Mouse (Mus musculus) WW6 (cell line): ENCODE results near the gene Ano4.

Experiments
- DNase-seq: peaks from one replicate; pipeline ENCODE4 v3.0.0-alpha.2; 2013; ENCODE audit warnings: low read depth, low spot score

The Ano4 gene

DNA sequence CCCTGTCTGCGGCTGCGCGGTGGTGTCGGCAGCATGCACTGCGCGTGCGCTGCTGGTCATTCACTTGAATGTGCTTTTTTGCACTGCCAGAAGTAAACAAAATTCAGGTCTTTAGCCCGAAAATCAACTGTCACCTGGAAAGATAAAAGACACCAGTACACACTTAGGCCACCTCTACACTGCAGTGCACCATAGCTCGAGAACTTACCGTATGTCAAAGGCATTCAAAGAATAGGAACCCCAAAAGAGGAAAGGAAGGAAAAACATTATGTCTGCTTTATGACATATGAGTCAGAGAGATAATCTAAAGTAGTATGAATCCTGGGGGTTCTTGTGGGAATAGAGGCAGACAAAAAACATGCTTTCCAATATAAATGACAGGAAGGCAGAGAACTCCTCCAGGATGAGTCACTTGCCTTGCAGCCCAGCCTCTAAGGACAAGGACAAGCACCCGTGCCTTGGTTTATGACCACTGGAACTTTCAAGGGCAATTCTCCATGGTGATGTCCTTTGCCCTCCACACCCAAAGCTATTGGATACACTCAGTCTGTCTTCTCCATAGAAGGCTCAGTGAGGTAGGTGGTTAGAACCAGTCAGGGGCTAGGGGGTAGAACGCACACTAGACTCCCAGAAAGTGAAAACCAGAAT lies 394.8 kb downstream of the Ano4 start:
- no peak for DNase-seq
